Mouse (Mus musculus): ENCODE measurements at regions not wholly inside any gene's neighbourhood (a gene's known extent, or its start where the extent isn't known, plus 50 kb on each side); places are given as distances from the start of the nearest gene placed in this dataset.
A peak's percentile ranks its signal among the peaks of the same experiment; 100 is the strongest.

GRCm38 (mm10) chr3:66537106-66537893 lies 240.7 kb upstream of the Veph1 start:
- no peak overlapping the region for H3K27ac ChIP-seq (ENCODE audit: low read depth, low read length)
- DNase-seq (ENCODE audit: low spot score): no peak
- WGBS: 76% methylated on average over 3 of the region's 3 CpGs
- H3K36me3 ChIP-seq (ENCODE audit: control insufficient read depth, insufficient read depth, low read length): no peaks in the 10 kb centered on the region
- no peaks in the 10 kb centered on the region for H3K9me3 ChIP-seq (ENCODE audit: control insufficient read depth, low read length)
- no peaks in the 10 kb centered on the region for H3K27me3 ChIP-seq (replicated peaks; ENCODE audit: control insufficient read depth, insufficient read depth, low read length)
- H3K4me1 ChIP-seq (replicated peaks; ENCODE audit: control insufficient read depth, insufficient read depth, low read length): no peaks in the 10 kb centered on the region
- H3K9ac ChIP-seq (ENCODE audit: low read depth, low read length): no peak overlapping the region
- no peak overlapping the region for H3K4me2 ChIP-seq
- ATAC-seq (replicated peaks; ENCODE audit: low FRiP score): no peak
- H3K4me3 ChIP-seq (ENCODE audit: low read depth, low read length): no peak overlapping the region

- Histone ChIP-seq H3K9ac (ENCODE audit: low read depth, low read length) (no peak overlapping the region), H3K9me3 (ENCODE audit: control insufficient read depth, low read length) (no peaks in the 10 kb centered on the region), H3K4me3 (ENCODE audit: low read depth, low read length) (no peak overlapping the region), H3K27me3 (replicated peaks; ENCODE audit: control insufficient read depth, insufficient read depth, low read length) (no peaks in the 10 kb centered on the region), H3K36me3 (ENCODE audit: control insufficient read depth, insufficient read depth, low read length) (no peaks in the 10 kb centered on the region), H3K4me1 (replicated peaks; ENCODE audit: control insufficient read depth, insufficient read depth, low read length) (no peaks in the 10 kb centered on the region), H3K27ac (ENCODE audit: low read depth, low read length) (no peak overlapping the region), H3K4me2 (no peak overlapping the region)
- 90% methylated on average over 11 of the region's 11 CpGs for WGBS
- ATAC-seq (replicated peaks; ENCODE audit: low FRiP score): no peak
- no peak for DNase-seq (ENCODE audit: low spot score)
Observed at GRCm38 (mm10) chr3:66536673-66537072, 240.0 kb upstream of the Veph1 start.

- DNase-seq (ENCODE audit: low spot score) (no peak), ATAC-seq (replicated peaks; ENCODE audit: low FRiP score) (no peak)
- no peaks in the 10 kb centered on the region for H3K36me3 ChIP-seq (ENCODE audit: control insufficient read depth, insufficient read depth, low read length)
- no peak overlapping the region for H3K27ac ChIP-seq (ENCODE audit: low read depth, low read length)
- no peak overlapping the region for H3K4me3 ChIP-seq (ENCODE audit: low read depth, low read length)
- H3K9ac ChIP-seq (ENCODE audit: low read depth, low read length): no peak overlapping the region
- H3K9me3 ChIP-seq (ENCODE audit: control insufficient read depth, low read length): no peaks in the 10 kb centered on the region
- WGBS: 79% methylated on average over 8 of the region's 8 CpGs
- no peak overlapping the region for H3K4me2 ChIP-seq
- H3K27me3 ChIP-seq (replicated peaks; ENCODE audit: control insufficient read depth, insufficient read depth, low read length): no peaks in the 10 kb centered on the region
- H3K4me1 ChIP-seq (replicated peaks; ENCODE audit: control insufficient read depth, insufficient read depth, low read length): no peaks in the 10 kb centered on the region
Observed at GRCm38 (mm10) chr3:66535786-66536529, 239.3 kb upstream of the Veph1 start.

GRCm38 (mm10) chr3:66519925-66520324 lies 223.3 kb upstream of the Veph1 start:
- H3K9ac ChIP-seq (ENCODE audit: low read depth, low read length): no peak overlapping the region
- H3K4me3 ChIP-seq (ENCODE audit: low read depth, low read length): no peak overlapping the region
- WGBS: 21% methylated on average over 1 of the region's 1 CpGs
- H3K9me3 ChIP-seq (ENCODE audit: control insufficient read depth, low read length): no peaks in the 10 kb centered on the region
- ATAC-seq (replicated peaks; ENCODE audit: low FRiP score) (peak; percentile 98), DNase-seq (ENCODE audit: low spot score) (no peak)
- H3K36me3 ChIP-seq (ENCODE audit: control insufficient read depth, insufficient read depth, low read length): no peaks in the 10 kb centered on the region
- H3K4me1 ChIP-seq (replicated peaks; ENCODE audit: control insufficient read depth, insufficient read depth, low read length): peaks cover 9% of the 10 kb centered on the region; the same call in 1 of the 2 replicates
- H3K4me2 ChIP-seq: no peak overlapping the region
- H3K27me3 ChIP-seq (replicated peaks; ENCODE audit: control insufficient read depth, insufficient read depth, low read length): no peaks in the 10 kb centered on the region
- H3K27ac ChIP-seq (ENCODE audit: low read depth, low read length): no peak overlapping the region

GRCm38 (mm10) chr3:66518289-66518688 lies 221.7 kb upstream of the Veph1 start:
- 34% methylated on average over 2 of the region's 2 CpGs for WGBS
- Histone ChIP-seq H3K4me1 (replicated peaks; ENCODE audit: control insufficient read depth, insufficient read depth, low read length) (peaks cover 13% of the 10 kb centered on the region; the same call in 1 of the 2 replicates), H3K9me3 (ENCODE audit: control insufficient read depth, low read length) (no peaks in the 10 kb centered on the region), H3K4me2 (no peak overlapping the region), H3K27me3 (replicated peaks; ENCODE audit: control insufficient read depth, insufficient read depth, low read length) (no peaks in the 10 kb centered on the region), H3K36me3 (ENCODE audit: control insufficient read depth, insufficient read depth, low read length) (no peaks in the 10 kb centered on the region), H3K9ac (ENCODE audit: low read depth, low read length) (no peak overlapping the region), H3K27ac (ENCODE audit: low read depth, low read length) (no peak overlapping the region), H3K4me3 (ENCODE audit: low read depth, low read length) (no peak overlapping the region)
- DNase-seq (ENCODE audit: low spot score) (no peak), ATAC-seq (replicated peaks; ENCODE audit: low FRiP score) (no peak)

- no peak overlapping the region for H3K4me3 ChIP-seq (ENCODE audit: low read depth, low read length)
- H3K27me3 ChIP-seq (replicated peaks; ENCODE audit: control insufficient read depth, insufficient read depth, low read length): no peaks in the 10 kb centered on the region
- no peak overlapping the region for H3K9ac ChIP-seq (ENCODE audit: low read depth, low read length)
- ATAC-seq (replicated peaks; ENCODE audit: low FRiP score): no peak
- no peak overlapping the region for H3K27ac ChIP-seq (ENCODE audit: low read depth, low read length)
- no peak for DNase-seq (ENCODE audit: low spot score)
- 84% methylated on average over 6 of the region's 6 CpGs for WGBS
- no peaks in the 10 kb centered on the region for H3K9me3 ChIP-seq (ENCODE audit: control insufficient read depth, low read length)
- no peaks in the 10 kb centered on the region for H3K36me3 ChIP-seq (ENCODE audit: control insufficient read depth, insufficient read depth, low read length)
- H3K4me2 ChIP-seq: no peak overlapping the region
- H3K4me1 ChIP-seq (replicated peaks; ENCODE audit: control insufficient read depth, insufficient read depth, low read length): peaks cover 13% of the 10 kb centered on the region; the same call in 1 of the 2 replicates
Observed at GRCm38 (mm10) chr3:66515773-66516406, 219.3 kb upstream of the Veph1 start.

- WGBS: 73% methylated on average over 8 of the region's 8 CpGs
- H3K9me3 ChIP-seq (ENCODE audit: control insufficient read depth, low read length): no peaks in the 10 kb centered on the region
- no peak overlapping the region for H3K4me3 ChIP-seq (ENCODE audit: low read depth, low read length)
- DNase-seq (ENCODE audit: low spot score) (no peak), ATAC-seq (replicated peaks; ENCODE audit: low FRiP score) (no peak)
- H3K4me2 ChIP-seq: no peak overlapping the region
- no peak overlapping the region for H3K27ac ChIP-seq (ENCODE audit: low read depth, low read length)
- no peaks in the 10 kb centered on the region for H3K27me3 ChIP-seq (replicated peaks; ENCODE audit: control insufficient read depth, insufficient read depth, low read length)
- peaks cover 11% of the 10 kb centered on the region; the same call in 1 of the 2 replicates for H3K4me1 ChIP-seq (replicated peaks; ENCODE audit: control insufficient read depth, insufficient read depth, low read length)
- no peaks in the 10 kb centered on the region for H3K36me3 ChIP-seq (ENCODE audit: control insufficient read depth, insufficient read depth, low read length)
- no peak overlapping the region for H3K9ac ChIP-seq (ENCODE audit: low read depth, low read length)
Observed at GRCm38 (mm10) chr3:66514587-66514986, 217.9 kb upstream of the Veph1 start.

GRCm38 (mm10) chr3:66512408-66512807 lies 215.8 kb upstream of the Veph1 start:
- Histone ChIP-seq H3K4me2 (no peak overlapping the region), H3K27me3 (replicated peaks; ENCODE audit: control insufficient read depth, insufficient read depth, low read length) (no peaks in the 10 kb centered on the region), H3K9me3 (ENCODE audit: control insufficient read depth, low read length) (no peaks in the 10 kb centered on the region), H3K27ac (ENCODE audit: low read depth, low read length) (no peak overlapping the region), H3K36me3 (ENCODE audit: control insufficient read depth, insufficient read depth, low read length) (no peaks in the 10 kb centered on the region), H3K4me1 (replicated peaks; ENCODE audit: control insufficient read depth, insufficient read depth, low read length) (0 out of 2 replicates have a peak, but pooled peaks cover 4% of the 10 kb centered on the region), H3K4me3 (ENCODE audit: low read depth, low read length) (no peak overlapping the region), H3K9ac (ENCODE audit: low read depth, low read length) (no peak overlapping the region)
- DNase-seq (ENCODE audit: low spot score) (no peak), ATAC-seq (replicated peaks; ENCODE audit: low FRiP score) (no peak; the same call in 1 of the 2 replicates)
- WGBS: 43% methylated on average over 1 of the region's 1 CpGs
